In the genomic region with DNA sequence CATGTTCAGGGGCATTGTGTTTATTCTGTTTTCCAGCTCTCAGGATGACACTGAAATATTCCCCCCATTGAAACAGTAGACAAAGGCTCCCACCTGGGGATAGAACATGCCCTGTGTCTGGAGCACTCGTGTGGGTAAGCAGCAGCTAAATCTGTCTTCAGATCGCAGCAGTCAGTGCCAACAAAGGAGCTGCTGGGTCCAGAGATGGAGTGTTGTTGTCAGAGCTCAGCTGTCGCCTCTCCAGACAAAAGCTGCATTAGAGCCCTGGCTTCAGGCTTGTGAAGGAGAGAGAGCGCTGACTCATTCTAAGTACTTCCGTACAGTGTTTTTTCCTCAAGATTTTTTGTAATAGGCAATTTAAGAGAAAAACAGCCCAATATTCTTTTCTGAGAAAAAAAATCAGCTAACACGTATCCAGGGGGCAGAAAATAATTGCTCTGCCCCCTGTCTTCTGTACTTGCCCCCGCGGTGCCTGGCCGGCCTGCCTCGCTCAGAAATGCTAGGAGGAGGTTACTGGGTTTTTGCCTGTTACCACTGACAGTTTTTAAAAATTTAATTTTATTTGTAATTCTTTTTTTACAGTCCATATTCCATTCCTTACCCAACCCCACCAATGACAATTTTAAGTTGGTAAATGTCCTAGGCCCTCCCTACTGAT, we compare ENCODE assay signal across 10 mouse cellular contexts. TPM values are rescaled to one million over a fixed set of nuclear protein-coding genes. Genes with fewer than 3 reads are reported as not detected.
DNase-seq lines count a peak whose midpoint lies in the region; ATAC-seq and TF ChIP-seq lines count a peak whose summit lies in the region.
"Had no signal": no experiment of that assay in that cellular context is flagged by ENCODE, and none has a peak within 500 bp of the region (broad histone marks: within the 10 kb centered on the region; RNA-seq: fewer than 3 reads in every experiment).

No protein-coding gene starts in this region.

- H3K4me3 ChIP-seq in heart, embryonic 14.5 days (ENCODE audit: control insufficient read depth in 1 of 2, insufficient read depth in 1 of 2, low read depth in 1 of 2, low read length in 2 of 2) = no peak overlapping the region
- no peak overlapping the region for H3K4me3 ChIP-seq in forebrain, embryonic 16.5 days (replicated peaks; ENCODE audit: low read length)
- no peak overlapping the region for H3K4me3 ChIP-seq in olfactory bulb, adult 2 months (ENCODE audit: insufficient read depth, low read depth, low read length)
- H3K4me3 ChIP-seq in stomach, postnatal 0 days (ENCODE audit: low read depth, low read length) = no peak overlapping the region
- H3K4me3 ChIP-seq in intestine, embryonic 15.5 days (replicated peaks) = no peak overlapping the region

- ATAC-seq in heart, embryonic 14.5 days (ENCODE audit: insufficient number of reproducible peaks, insufficient read depth, low FRiP score, low read depth) = peak; percentile 38; the same call in 1 of the 2 replicates
- peak; percentile 92 for ATAC-seq in forebrain, embryonic 16.5 days
- no peak for ATAC-seq in stomach, postnatal 0 days (ENCODE audit: low FRiP score, low TSS enrichment)
- ATAC-seq in intestine, embryonic 15.5 days = no peak

- peaks cover 2 to 10% of the 10 kb centered on the region in 2 experiments; a peak in 2 of 4 replicates for H3K4me1 ChIP-seq in heart, embryonic 14.5 days (ENCODE audit: control insufficient read depth in 2 of 2, insufficient read depth in 2 of 2, low read length in 2 of 2)
- peaks cover 11% of the 10 kb centered on the region for H3K4me1 ChIP-seq in forebrain, embryonic 16.5 days (replicated peaks; ENCODE audit: control insufficient read depth, insufficient read depth, low read length)
- peaks cover 10% of the 10 kb centered on the region for H3K4me1 ChIP-seq in olfactory bulb, adult 2 months (ENCODE audit: control insufficient read depth, insufficient read depth, low read length)
- no peaks in the 10 kb centered on the region for H3K4me1 ChIP-seq in stomach, postnatal 0 days (replicated peaks; ENCODE audit: control insufficient read depth, insufficient read depth)
- H3K4me1 ChIP-seq in intestine, embryonic 15.5 days (replicated peaks) = no peaks in the 10 kb centered on the region

- intact Hi-C loops in heart, postnatal 36 days (cut with DNase I) = no loop called here
- intact Hi-C loops in left cerebral cortex, postnatal 4 days (cut with DNase I) = no loop called here

- WGBS in heart, embryonic 14.5 days = 66% methylated on average over 10 of the region's 10 CpGs
- WGBS in forebrain, embryonic 16.5 days = 26% methylated on average over 10 of the region's 10 CpGs
- WGBS in olfactory bulb, adult 2 months = 32% methylated on average over 10 of the region's 10 CpGs
- WGBS in stomach, postnatal 0 days = 65% methylated on average over 10 of the region's 10 CpGs
- 83% methylated on average over 10 of the region's 10 CpGs for WGBS in intestine, embryonic 15.5 days

- H3K9ac ChIP-seq in heart, embryonic 14.5 days (ENCODE audit: low read length) = no peak overlapping the region
- no peak overlapping the region for H3K9ac ChIP-seq in forebrain, embryonic 16.5 days (replicated peaks; ENCODE audit: low read depth, low read length)
- H3K9ac ChIP-seq in stomach, postnatal 0 days (ENCODE audit: low read length) = no peak overlapping the region
- no peak overlapping the region for H3K9ac ChIP-seq in intestine, embryonic 15.5 days
- H3K9ac ChIP-seq: liver, embryonic 14.5 days had no signal

- H3K36me3 ChIP-seq in heart, embryonic 14.5 days (ENCODE audit: control insufficient read depth, insufficient read depth, low read length) = peaks cover 90% of the 10 kb centered on the region
- H3K36me3 ChIP-seq in forebrain, embryonic 16.5 days (ENCODE audit: control insufficient read depth, insufficient read depth) = no peaks in the 10 kb centered on the region
- H3K36me3 ChIP-seq in stomach, postnatal 0 days (ENCODE audit: control insufficient read depth, insufficient read depth, low read length) = no peaks in the 10 kb centered on the region
- H3K36me3 ChIP-seq in intestine, embryonic 15.5 days = no peaks in the 10 kb centered on the region
- H3K36me3 ChIP-seq: G1E had no signal

- H3K9me3 ChIP-seq in heart, embryonic 14.5 days (ENCODE audit: control insufficient read depth, low read length) = no peaks in the 10 kb centered on the region
- no peaks in the 10 kb centered on the region for H3K9me3 ChIP-seq in forebrain, embryonic 16.5 days (ENCODE audit: control insufficient read depth, low read length)
- no peaks in the 10 kb centered on the region for H3K9me3 ChIP-seq in stomach, postnatal 0 days (ENCODE audit: control insufficient read depth, low read length)
- no peaks in the 10 kb centered on the region for H3K9me3 ChIP-seq in intestine, embryonic 15.5 days

- no peaks in the 10 kb centered on the region for H3K27me3 ChIP-seq in heart, embryonic 14.5 days (ENCODE audit: control insufficient read depth, insufficient read depth, low read length)
- no peaks in the 10 kb centered on the region for H3K27me3 ChIP-seq in forebrain, embryonic 16.5 days (replicated peaks; ENCODE audit: control insufficient read depth, insufficient read depth, low read length)
- no peaks in the 10 kb centered on the region for H3K27me3 ChIP-seq in stomach, postnatal 0 days (ENCODE audit: control insufficient read depth, insufficient read depth, low read length)
- H3K27me3 ChIP-seq in intestine, embryonic 15.5 days (replicated peaks) = no peaks in the 10 kb centered on the region

- peak overlapping the region in 1 of 2 experiments; percentile 45; a peak in 1 of 4 replicates for H3K27ac ChIP-seq in heart, embryonic 14.5 days (replicated peaks in 1 of 2; ENCODE audit: control insufficient read depth in 1 of 2, insufficient read depth in 1 of 2, low read depth in 2 of 2, low read length in 2 of 2)
- peak overlapping the region; percentile 60 for H3K27ac ChIP-seq in forebrain, embryonic 16.5 days (ENCODE audit: low read length)
- peak overlapping the region; percentile 37; the same call in 1 of the 2 replicates for H3K27ac ChIP-seq in olfactory bulb, adult 2 months (ENCODE audit: insufficient read depth, low read depth, low read length)
- no peak overlapping the region for H3K27ac ChIP-seq in stomach, postnatal 0 days (replicated peaks)
- H3K27ac ChIP-seq in intestine, embryonic 15.5 days = no peak overlapping the region
- H3K27ac ChIP-seq: liver, embryonic 14.5 days had no signal

- TF ChIP-seq POLR2A in olfactory bulb, adult 2 months (IDR thresholded peaks at IDR 0.05; ENCODE audit: insufficient read depth, low read depth, low read length) = no peak

- no peak for TF ChIP-seq CTCF in olfactory bulb, adult 2 months (IDR thresholded peaks at IDR 0.05; ENCODE audit: insufficient read depth, low read depth, low read length)
- no peak for TF ChIP-seq CTCF in stomach, postnatal 0 days (IDR thresholded peaks at IDR 0.05; ENCODE audit: low read depth)

- TF ChIP-seq EP300 in stomach, postnatal 0 days (optimal IDR thresholded peaks at IDR 0.05) = no peak

- no peak overlapping the region for H3K4me2 ChIP-seq in heart, embryonic 14.5 days (ENCODE audit: low read length)
- no peak overlapping the region for H3K4me2 ChIP-seq in forebrain, embryonic 16.5 days (ENCODE audit: low read length)
- no peak overlapping the region for H3K4me2 ChIP-seq in stomach, postnatal 0 days (replicated peaks; ENCODE audit: low read depth)
- H3K4me2 ChIP-seq in intestine, embryonic 15.5 days (replicated peaks) = no peak overlapping the region

- no peak for DNase-seq in heart, postnatal 36 days
- DNase-seq in left cerebral cortex, postnatal 4 days = peak; percentile 39
- DNase-seq in B cell, adult 2 months = no peak
- DNase-seq in stomach, postnatal 0 days (ENCODE audit: low spot score) = no peak

RNA-seq across cellular contexts. Expression of a gene that starts 21.6 kb away (rescaled TPM):
- not detected in 2 replicates for polyA plus RNA-seq in heart, embryonic 14.5 days (2014; fragmentation: Nextera tagmentation; extraction: Ambion mirVana)
- total RNA-seq in heart, postnatal 36 days (2021) = not detected
- polyA plus RNA-seq in forebrain, embryonic 16.5 days (2015; fragmentation: Nextera tagmentation; extraction: Ambion mirVana) = not detected in 2 replicates
- not detected for total RNA-seq in left cerebral cortex, postnatal 4 days (2021)
- not detected in 2 replicates for polyA plus RNA-seq in olfactory bulb, adult 2 months (2012; ENCODE audit: insufficient read depth, insufficient read length, low replicate concordance, missing spikeins)
- polyA plus RNA-seq in stomach, postnatal 0 days (2015; fragmentation: Nextera tagmentation; extraction: Ambion mirVana) = not detected in 2 replicates
- not detected in 2 replicates for polyA plus RNA-seq in intestine, embryonic 15.5 days (2015; fragmentation: Nextera tagmentation; extraction: Ambion mirVana)
- total RNA-seq: G1E had no signal
- polyA plus RNA-seq: G1E; liver, embryonic 14.5 days had no signal

Comparison
In these comparisons a context has a peak if more than half of its experiments do, and no peak if none do; other contexts are left out.
1. ATAC-seq: peak in heart, embryonic 14.5 days (single experiment) and forebrain, embryonic 16.5 days (single experiment); none in stomach, postnatal 0 days (single experiment) and intestine, embryonic 15.5 days (single experiment).
2. H3K27ac ChIP-seq: peak in forebrain, embryonic 16.5 days (single experiment) and olfactory bulb, adult 2 months (single experiment); none in stomach, postnatal 0 days (single experiment) and intestine, embryonic 15.5 days (single experiment).